Mouse (Mus musculus) embryonic fibroblast, embryonic 13.5 days (primary cell): ENCODE measurements around the gene Dnah14. TPM values are rescaled to one million over a fixed set of nuclear protein-coding genes. Genes with fewer than 3 reads are reported as not detected.

ENCODE experiments used
- H3K27ac ChIP-seq: 2 replicates; pipeline ENCODE4 v1.5.1; 2012; ENCODE audit warnings: low read length, control low read depth, inconsistent platforms; ENCODE audit not compliant: insufficient read depth
- H3K4me1 ChIP-seq: 2 replicates; pipeline ENCODE4 v1.6.1; 2011; ENCODE audit warnings: low read length; ENCODE audit not compliant: control insufficient read depth, insufficient read depth
- H3K4me3 ChIP-seq: 2 replicates; pipeline ENCODE4 v1.5.1; 2011; ENCODE audit warnings: mild to moderate bottlenecking, control low read depth, low read length; ENCODE audit not compliant: insufficient read depth
- CTCF ChIP-seq: IDR thresholded peaks from 2 replicates; pipeline ENCODE4 v1.5.1; 2011; ENCODE audit warnings: mild to moderate bottlenecking, control low read depth, low read length, moderate library complexity, borderline replicate concordance; ENCODE audit not compliant: insufficient read depth
- POLR2A ChIP-seq: IDR thresholded peaks from 2 replicates; pipeline ENCODE4 v1.6.1; 2011; ENCODE audit warnings: low read depth, mild to moderate bottlenecking, control low read depth, low read length, moderate library complexity
- polyA plus RNA-seq: library from polyadenylated mRNA; stranded (reverse); fragments of >200 nt; gene quantifications from 2 replicates; pipeline ENCODE4 v1.2.4, GENCODE M21; 2011; ENCODE audit warnings: low read depth; ENCODE audit not compliant: missing spikeins, insufficient read length

The Dnah14 gene
- polyA plus RNA-seq: not detected in 2 replicates

DNA sequence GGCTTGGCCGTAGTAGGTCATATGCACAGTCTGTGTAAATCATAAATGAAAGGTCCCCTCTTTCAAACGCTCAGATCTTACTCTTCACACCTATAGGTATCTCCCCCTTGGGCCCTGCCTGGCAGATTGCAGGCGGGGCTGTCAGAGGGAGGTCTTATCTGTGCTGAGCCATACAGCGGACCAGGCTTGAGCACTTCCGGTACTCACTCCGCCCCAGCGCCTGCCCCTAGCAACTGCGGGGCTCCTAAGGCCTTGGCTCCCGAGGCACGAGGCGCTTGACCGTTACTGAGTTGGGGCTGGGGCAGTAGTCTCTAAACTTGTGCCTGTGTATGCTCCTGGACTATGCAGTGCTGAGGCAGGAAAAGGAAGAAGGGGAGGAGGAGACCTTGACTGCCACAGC, at the start of gene Dnah14:
Gene Dnah14 (plus strand): TSS at position 238 of the 400 bp plus-strand sequence.
- H3K27ac ChIP-seq: no peak within 1 kb of the TSS
- H3K4me3 ChIP-seq: no peak within 1 kb of the TSS
- TF ChIP-seq POLR2A: no peak
- no peak for TF ChIP-seq CTCF
- H3K4me1 ChIP-seq: no peaks in the 10 kb centered on the region

- TF ChIP-seq POLR2A (no peak), CTCF (no peak)
- Histone ChIP-seq H3K4me1 (peaks cover 3% of the 10 kb centered on the region), H3K27ac (no peak overlapping the region), H3K4me3 (no peak overlapping the region)
Observed at GRCm38 (mm10) chr1:181529368-181529767, 47.0 kb upstream of the Dnah14 start.

- Histone ChIP-seq H3K4me1 (0 out of 2 replicates have a peak, but pooled peaks cover 5% of the 10 kb centered on the region), H3K27ac (peak overlapping the region; percentile 38), H3K4me3 (no peak overlapping the region)
- no peak for TF ChIP-seq CTCF
Observed at GRCm38 (mm10) chr1:181535165-181535873, 41.0 kb upstream of the Dnah14 start.

GRCm38 (mm10) chr1:181537627-181538525, 38.5 kb upstream of the Dnah14 start:
- TF ChIP-seq CTCF (no peak), POLR2A (no peak)
- no peak overlapping the region for H3K27ac ChIP-seq
- H3K4me3 ChIP-seq: no peak overlapping the region
- H3K4me1 ChIP-seq: peaks cover 5% of the 10 kb centered on the region; the same call in 1 of the 2 replicates

DNA sequence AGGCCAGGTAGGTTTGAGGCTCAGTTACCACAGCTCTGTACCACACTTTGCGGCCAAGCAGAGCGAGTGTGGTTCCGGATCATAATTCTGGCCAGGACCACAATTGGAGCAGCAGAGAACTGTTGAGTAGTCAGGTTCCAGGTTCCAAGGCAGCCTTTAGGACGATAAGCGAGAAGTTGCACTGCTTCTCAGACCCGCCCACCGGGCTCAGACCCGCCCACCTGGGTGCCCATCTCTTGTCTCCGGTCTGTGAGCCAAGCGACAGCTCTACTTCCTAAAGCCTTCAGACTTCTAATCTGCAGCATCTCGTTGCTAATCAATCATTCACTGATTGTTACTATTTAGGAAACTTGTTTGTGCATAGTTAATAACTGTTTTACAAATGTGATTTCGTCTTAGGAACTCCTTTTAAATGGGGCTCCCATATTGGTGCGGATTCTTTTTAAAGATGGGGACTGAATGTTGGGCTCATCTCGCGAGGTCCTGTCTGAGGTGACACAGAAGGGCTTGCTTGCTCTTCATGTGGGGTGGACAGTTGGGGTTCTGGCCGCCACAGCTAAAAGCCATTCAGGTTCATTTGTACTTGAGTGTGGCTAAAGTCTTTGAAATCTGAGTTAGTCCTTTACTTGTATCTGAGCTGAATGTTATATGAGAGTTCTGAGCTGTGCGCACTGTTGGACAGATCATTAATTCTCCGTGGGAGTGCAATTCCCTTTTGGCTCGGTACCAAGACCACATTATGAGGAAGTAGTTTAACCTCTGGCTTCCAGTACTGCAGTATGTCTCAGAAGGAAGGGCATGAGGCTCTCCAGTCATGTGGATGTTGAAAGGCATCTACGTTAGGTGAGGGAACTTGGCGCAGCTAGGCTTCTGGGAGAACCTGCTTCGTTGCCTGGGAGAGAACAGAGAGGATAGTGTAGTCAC, 36.3 kb upstream of the Dnah14 start:
- H3K27ac ChIP-seq: no peak overlapping the region
- no peak overlapping the region for H3K4me3 ChIP-seq
- peaks cover 5% of the 10 kb centered on the region; the same call in 1 of the 2 replicates for H3K4me1 ChIP-seq
- no peak for TF ChIP-seq CTCF

- no peak overlapping the region for H3K4me3 ChIP-seq
- peak; percentile 30; the same call in 1 of the 2 replicates for TF ChIP-seq CTCF
- no peak for TF ChIP-seq POLR2A
- H3K4me1 ChIP-seq: no peaks in the 10 kb centered on the region; the same call in 1 of the 2 replicates
Observed at GRCm38 (mm10) chr1:181543711-181544383, 32.5 kb upstream of the Dnah14 start.

GRCm38 (mm10) chr1:181545044-181545772, 31.2 kb upstream of the Dnah14 start:
- no peaks in the 10 kb centered on the region; the same call in 1 of the 2 replicates for H3K4me1 ChIP-seq
- no peak overlapping the region for H3K4me3 ChIP-seq
- H3K27ac ChIP-seq: no peak overlapping the region
- TF ChIP-seq CTCF (0 out of 2 replicates have a peak, but pooled peaks have one; percentile 20), POLR2A (no peak)

More at GRCm38 (mm10) chr1:181543711-181544383, 32.5 kb upstream of the Dnah14 start:
- no peak overlapping the region for H3K27ac ChIP-seq

GRCm38 (mm10) chr1:181549987-181550386, 26.4 kb upstream of the Dnah14 start:
- Histone ChIP-seq H3K27ac (no peak overlapping the region), H3K4me3 (no peak overlapping the region), H3K4me1 (peaks cover 18% of the 10 kb centered on the region)
- TF ChIP-seq CTCF (no peak), POLR2A (no peak)
